In genomic region chr19:53852699-53853451, GRCm38 (mm10) we compare ENCODE assay signal across 9 mouse cellular contexts. TPM values are rescaled to one million over a fixed set of nuclear protein-coding genes. Genes with fewer than 3 reads are reported as not detected.
DNase-seq lines count a peak whose midpoint lies in the region; ATAC-seq lines count a peak whose summit lies in the region.
"Had no signal": no experiment of that assay in that cellular context is flagged by ENCODE, and none has a peak within 500 bp of the region (broad histone marks: within the 10 kb centered on the region; RNA-seq: fewer than 3 reads in every experiment).

No protein-coding gene starts in this region.

- peak overlapping the region; percentile 97 for H3K27ac ChIP-seq in forebrain, embryonic 15.5 days (replicated peaks)
- peak overlapping the region; percentile 93 for H3K27ac ChIP-seq in kidney, embryonic 16.5 days (ENCODE audit: low read length)
- H3K27ac ChIP-seq in limb, embryonic 12.5 days, result peak overlapping the region; percentile 80
- H3K27ac ChIP-seq: liver, embryonic 15.5 days had no signal

- no peaks in the 10 kb centered on the region for H3K36me3 ChIP-seq in forebrain, embryonic 15.5 days
- H3K36me3 ChIP-seq in kidney, embryonic 16.5 days (ENCODE audit: insufficient read depth, low read length), result no peaks in the 10 kb centered on the region
- H3K36me3 ChIP-seq in limb, embryonic 12.5 days, result no peaks in the 10 kb centered on the region
- H3K36me3 ChIP-seq: liver, embryonic 15.5 days had no signal

- no peaks in the 10 kb centered on the region for H3K9me3 ChIP-seq in forebrain, embryonic 15.5 days
- H3K9me3 ChIP-seq in kidney, embryonic 16.5 days (ENCODE audit: low read length), result no peaks in the 10 kb centered on the region
- H3K9me3 ChIP-seq in limb, embryonic 12.5 days, result no peaks in the 10 kb centered on the region
- H3K9me3 ChIP-seq: liver, embryonic 15.5 days had no signal

- H3K4me2 ChIP-seq in forebrain, embryonic 15.5 days (replicated peaks), result peak overlapping the region; percentile 48
- peak overlapping the region; percentile 50 for H3K4me2 ChIP-seq in kidney, embryonic 16.5 days (replicated peaks; ENCODE audit: low read depth, low read length)
- peak overlapping the region; percentile 4 for H3K4me2 ChIP-seq in limb, embryonic 12.5 days
- H3K4me2 ChIP-seq: liver, embryonic 15.5 days had no signal

- peak overlapping the region; percentile 38; the same call in 1 of the 2 replicates for H3K9ac ChIP-seq in forebrain, embryonic 15.5 days (replicated peaks)
- no peak overlapping the region for H3K9ac ChIP-seq in kidney, embryonic 16.5 days (replicated peaks; ENCODE audit: low read length)
- no peak overlapping the region for H3K9ac ChIP-seq in limb, embryonic 12.5 days (replicated peaks)
- H3K9ac ChIP-seq: liver, embryonic 15.5 days had no signal

- peaks cover 80% of the 10 kb centered on the region for H3K4me1 ChIP-seq in forebrain, embryonic 15.5 days
- peaks cover 50% of the 10 kb centered on the region for H3K4me1 ChIP-seq in kidney, embryonic 16.5 days (ENCODE audit: insufficient read depth, low read length)
- H3K4me1 ChIP-seq in limb, embryonic 12.5 days (replicated peaks), result peaks cover 57% of the 10 kb centered on the region

- H3K4me3 ChIP-seq in forebrain, embryonic 15.5 days, result peak overlapping the region; percentile 25
- H3K4me3 ChIP-seq in kidney, embryonic 16.5 days (ENCODE audit: low read length), result no peak overlapping the region
- H3K4me3 ChIP-seq in limb, embryonic 12.5 days (replicated peaks), result no peak overlapping the region
- H3K4me3 ChIP-seq: liver, embryonic 15.5 days had no signal

- H3K27me3 ChIP-seq in forebrain, embryonic 15.5 days, result no peaks in the 10 kb centered on the region
- no peaks in the 10 kb centered on the region for H3K27me3 ChIP-seq in kidney, embryonic 16.5 days (ENCODE audit: insufficient read depth, low read length)
- H3K27me3 ChIP-seq in limb, embryonic 12.5 days, result no peaks in the 10 kb centered on the region
- H3K27me3 ChIP-seq: liver, embryonic 15.5 days had no signal

- 5% methylated on average over 15 of the region's 15 CpGs for WGBS in forebrain, embryonic 15.5 days
- 14% methylated on average over 15 of the region's 15 CpGs for WGBS in kidney, embryonic 16.5 days
- WGBS in limb, embryonic 12.5 days, result 34% methylated on average over 15 of the region's 15 CpGs

- DNase-seq in R1 (ENCODE audit: low read depth, low spot score), result peak; percentile 84
- DNase-seq in cerebellum, adult 18-20 months, result peak; percentile 76 to 78
- peak; percentile 71 for DNase-seq in ovary, postnatal 14 days (ENCODE audit: low spot score)
- no peak for DNase-seq in thymus, postnatal 10 days (ENCODE audit: low spot score in 2 of 2)

- peak; percentile 91 for ATAC-seq in forebrain, embryonic 15.5 days (replicated peaks)
- ATAC-seq in kidney, embryonic 16.5 days (ENCODE audit: low FRiP score, low TSS enrichment), result peak; percentile 94
- peak; percentile 74; the same call in 1 of the 2 replicates for ATAC-seq in limb, embryonic 12.5 days (ENCODE audit: insufficient number of reproducible peaks, insufficient read depth, low FRiP score, low TSS enrichment, low read depth)
- no peak for ATAC-seq in inflammation-experienced regulatory T-cells, adult 6 months

RNA-seq across cellular contexts. Expression of gene Pdcd4, which starts 39.2 kb away (rescaled TPM):
- 90.4 and 94.7 TPM in 2 replicates for polyA plus RNA-seq in forebrain, embryonic 15.5 days (2015; fragmentation: Nextera tagmentation; extraction: Ambion mirVana)
- polyA plus RNA-seq in kidney, embryonic 16.5 days (2015; fragmentation: Nextera tagmentation; extraction: Ambion mirVana), result 106 and 122 TPM in 2 replicates
- 106 and 107 TPM in 2 replicates for polyA plus RNA-seq in limb, embryonic 12.5 days (2016; fragmentation: Nextera tagmentation; extraction: Ambion mirVana)
- polyA plus RNA-seq in inflammation-experienced regulatory T-cells, adult 6 months (2017; shearing (Covaris generic)), result 100 to 1,000 TPM; 405 to 678 (median 450) TPM

Comparison
In these comparisons a context has a peak if more than half of its experiments do, and no peak if none do; other contexts are left out.
1. DNase-seq: peak in R1 (single experiment), cerebellum, adult 18-20 months (2 of 2) and ovary, postnatal 14 days (single experiment); none in thymus, postnatal 10 days (0 of 2).
2. Peak in every context shown above with its lines, with median percentiles within 50 percentile points of each other: H3K27ac ChIP-seq and H3K4me2 ChIP-seq.